Mouse (Mus musculus): ENCODE measurements around the gene Gm3115.
"Not testable (repeated sequence)": the region's sequence is repeated elsewhere in the genome, so short reads cannot be mapped to it uniquely, and the experiment has no call there.

The Gm3115 gene

GRCm38 (mm10) chr14:4083820-4084219 lies at the start of gene Gm3115:
Gene Gm3115, plus strand, starts transcription at chr14:4084120.
- not testable (repeated sequence) for DNase-seq (ENCODE audit: inconsistent age in 2 of 2, low spot score in 1 of 2)

- DNase-seq (ENCODE audit: inconsistent age in 2 of 2, low spot score in 1 of 2) = not testable (repeated sequence)
Measured at GRCm38 (mm10) chr14:4110426-4110825, 26.5 kb downstream of the Gm3115 start, which contains the start of gene Gm8108. Gene Gm8108, plus strand, starts transcription at chr14:4110526.

DNA sequence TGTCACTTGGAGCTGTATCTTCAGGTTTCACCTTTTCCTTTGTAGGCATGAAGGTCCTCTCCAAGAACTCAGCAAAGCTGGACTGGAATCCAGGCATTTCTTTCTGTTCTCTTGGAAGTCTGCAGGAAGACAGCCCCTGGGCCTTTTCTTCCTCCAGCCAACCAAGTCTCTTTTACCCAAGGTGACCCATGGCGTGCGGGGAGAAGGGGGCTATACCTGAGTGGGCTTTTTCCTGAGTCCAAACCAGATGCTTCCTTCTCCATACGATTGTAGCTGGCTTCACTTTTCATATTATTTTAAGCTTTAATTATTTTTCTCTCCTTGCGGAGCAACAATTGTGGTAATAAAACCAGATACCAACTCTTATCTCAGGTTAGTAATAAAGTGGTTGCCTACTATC lies 57.7 kb downstream of the Gm3115 start:
- DNase-seq (ENCODE audit: inconsistent age in 2 of 2, low spot score in 1 of 2) = not testable (repeated sequence)
